Mouse (Mus musculus): ENCODE measurements around the gene Trim39.

Gene Trim39

DNA sequence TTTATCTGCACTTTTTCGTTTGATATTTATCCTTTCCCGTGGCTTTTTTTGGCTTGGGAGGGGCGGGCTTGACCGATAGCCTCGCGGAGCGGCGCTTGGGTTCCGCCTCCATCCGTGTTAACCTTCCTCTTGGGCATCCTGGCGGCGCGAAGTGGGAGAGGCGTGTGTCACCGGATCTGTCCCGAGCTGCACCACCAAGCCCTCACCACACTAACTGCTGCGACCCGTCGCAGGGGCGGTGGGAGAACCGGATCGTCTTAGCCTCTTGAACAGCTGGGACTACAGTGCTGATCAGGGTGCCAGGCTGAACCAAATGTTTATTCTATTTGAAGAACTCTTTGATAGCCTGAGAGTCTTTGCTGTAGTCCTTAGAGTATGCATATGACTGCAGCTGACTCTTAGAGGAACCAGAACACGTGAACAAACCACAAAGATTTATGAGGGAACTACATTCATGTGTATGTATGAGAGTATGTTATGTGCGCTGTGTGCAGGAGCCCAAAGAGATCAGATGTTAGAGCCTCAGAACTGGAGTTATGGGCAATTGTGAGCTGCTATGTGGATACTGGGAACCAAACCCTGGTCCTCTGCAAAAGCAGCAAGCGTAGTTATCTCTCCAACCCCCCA, 19.7 kb downstream of the Trim39 start:
- DNase-seq (ENCODE audit: low read depth, low spot score) = peak; percentile 49

DNA sequence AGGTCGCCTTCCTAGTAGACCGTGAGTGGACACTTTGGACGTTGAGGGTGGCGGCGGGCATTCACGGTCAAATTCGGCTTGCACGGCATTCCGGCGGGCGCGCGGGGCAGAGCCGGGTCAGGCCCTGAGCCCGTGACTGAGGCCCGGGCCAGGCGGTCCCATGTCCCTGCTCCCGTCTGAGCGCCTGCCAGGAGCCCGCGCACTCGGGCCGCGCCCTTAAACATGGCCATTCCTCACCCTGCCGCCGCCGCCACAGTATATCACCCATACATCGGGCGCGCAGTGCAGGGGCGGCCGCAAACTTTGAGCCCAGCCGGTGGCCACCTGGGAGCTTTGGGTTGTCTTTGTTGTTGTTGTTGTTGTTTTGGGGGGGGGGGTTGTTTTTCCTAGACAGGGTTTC, 23.2 kb downstream of the Trim39 start:
- DNase-seq (ENCODE audit: low read depth, low spot score) = no peak

DNA sequence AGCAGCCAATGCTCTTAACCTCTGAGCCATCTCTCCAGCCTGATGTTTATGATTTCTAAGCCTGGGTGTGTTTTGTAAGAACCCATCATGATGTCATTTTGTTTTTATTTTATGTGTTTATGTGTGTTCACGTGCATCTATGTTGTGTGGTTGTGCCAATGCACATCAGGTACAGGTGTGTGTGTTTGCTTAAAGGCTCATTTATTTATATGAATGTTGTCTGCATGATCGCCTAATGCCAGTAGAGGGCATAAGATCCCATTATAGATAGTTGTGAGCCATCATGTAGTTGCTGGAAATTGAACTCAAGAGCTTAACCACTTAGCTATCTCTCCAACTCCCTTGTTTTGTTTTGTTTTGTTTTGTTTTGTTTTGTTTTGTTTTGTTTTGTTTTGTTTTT, 26.3 kb downstream of the Trim39 start:
- DNase-seq (ENCODE audit: low read depth, low spot score) = no peak

DNA sequence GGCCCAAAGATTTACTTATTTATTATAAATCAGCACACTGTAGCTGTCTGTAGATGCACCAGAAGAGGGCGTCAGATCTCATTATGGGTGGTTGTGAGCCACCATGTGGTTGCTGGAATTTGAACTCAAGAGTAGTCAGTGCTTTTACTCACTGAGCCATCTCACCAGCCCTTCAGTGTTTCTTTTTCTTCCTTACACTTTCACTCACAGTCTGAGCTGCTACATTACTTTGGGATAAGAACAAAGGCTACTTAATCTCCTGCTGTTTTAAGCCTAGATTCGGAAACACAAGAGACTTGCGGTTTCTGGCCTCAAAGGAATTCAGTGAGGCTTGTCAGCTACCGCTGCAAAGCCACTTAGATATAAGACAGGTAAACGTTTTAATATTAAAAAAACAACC, 28.0 kb downstream of the Trim39 start:
- no peak for DNase-seq (ENCODE audit: low read depth, low spot score)

DNA sequence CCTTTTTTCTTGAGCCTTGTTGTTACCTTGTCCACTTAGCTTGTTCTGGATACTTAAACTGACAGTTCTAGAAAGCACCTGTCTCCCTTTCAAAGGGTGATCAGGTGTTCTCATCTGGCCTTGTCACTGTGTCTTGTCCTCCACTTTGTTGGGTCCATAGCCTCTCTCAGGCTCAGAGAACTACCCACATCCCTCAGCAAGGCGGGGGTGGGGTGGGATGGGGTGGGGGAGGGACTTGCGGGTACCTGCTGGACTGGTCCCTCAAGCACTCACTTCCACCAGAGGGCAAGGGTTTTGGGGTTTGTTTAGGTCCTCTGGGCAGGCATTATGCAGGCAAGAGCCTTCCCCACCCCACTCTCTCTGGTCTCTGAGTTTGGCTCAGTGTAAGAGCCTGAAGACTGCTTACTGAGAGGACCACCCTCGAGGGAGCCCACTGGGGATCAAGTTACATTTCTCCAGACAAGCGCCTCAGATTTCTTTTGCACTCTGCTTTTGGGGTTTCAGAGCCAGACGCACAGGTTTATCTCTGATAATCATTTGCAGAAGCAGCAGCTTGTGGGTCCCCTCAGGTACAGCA, 31.3 kb downstream of the Trim39 start:
- no peak for DNase-seq (ENCODE audit: low read depth, low spot score)

DNA sequence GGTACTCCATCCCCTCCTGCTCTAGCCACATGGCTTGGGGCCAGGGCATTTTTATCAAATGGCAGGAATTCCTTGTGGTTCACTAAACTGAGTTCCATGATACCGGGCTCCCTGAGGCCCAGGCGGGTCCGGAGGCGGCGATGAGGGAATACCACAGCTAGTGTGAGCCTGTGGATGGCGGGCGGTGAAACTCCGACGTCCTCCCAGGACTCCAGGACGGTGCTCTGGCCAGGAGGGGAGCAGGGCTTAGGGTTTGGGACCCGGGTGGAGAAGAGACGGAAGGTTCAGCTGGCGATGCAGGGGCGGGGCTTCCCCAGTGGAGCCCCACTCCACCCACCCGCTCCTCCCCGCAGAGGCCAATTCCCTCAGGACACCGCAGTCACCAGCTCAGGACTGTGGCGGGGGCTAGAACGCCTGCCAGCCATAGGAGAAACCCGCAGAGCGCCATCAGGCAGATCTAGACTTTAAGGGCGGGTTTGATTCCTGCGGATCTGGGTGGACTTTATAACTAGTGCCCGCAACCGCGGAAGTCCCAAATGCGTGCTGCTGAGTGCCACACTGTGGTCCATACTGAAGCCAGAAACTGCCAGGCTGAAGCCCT, 34.6 kb downstream of the Trim39 start:
- peak; percentile 31 for DNase-seq (ENCODE audit: low read depth, low spot score)

DNA sequence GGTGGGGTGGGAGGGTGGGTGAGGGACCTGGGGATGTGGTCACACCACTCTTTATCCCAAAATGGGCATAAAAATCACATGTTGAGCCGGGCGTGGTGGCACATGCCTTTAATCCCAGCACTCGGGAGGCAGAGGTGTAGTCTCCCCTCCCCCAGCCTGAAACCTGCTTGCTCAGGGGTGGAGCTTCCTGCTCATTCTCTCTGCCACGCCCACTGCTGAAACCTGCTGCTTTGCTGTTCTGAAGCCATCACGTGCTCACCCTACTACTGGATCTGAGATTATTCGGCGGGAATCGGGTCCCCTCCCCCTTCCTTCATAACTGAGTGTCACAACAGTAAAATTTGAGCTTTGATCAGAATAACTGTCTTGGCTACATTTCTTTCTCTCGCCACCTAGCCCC, 36.7 kb downstream of the Trim39 start:
- peak; percentile 72 for DNase-seq (ENCODE audit: low read depth, low spot score)

DNA sequence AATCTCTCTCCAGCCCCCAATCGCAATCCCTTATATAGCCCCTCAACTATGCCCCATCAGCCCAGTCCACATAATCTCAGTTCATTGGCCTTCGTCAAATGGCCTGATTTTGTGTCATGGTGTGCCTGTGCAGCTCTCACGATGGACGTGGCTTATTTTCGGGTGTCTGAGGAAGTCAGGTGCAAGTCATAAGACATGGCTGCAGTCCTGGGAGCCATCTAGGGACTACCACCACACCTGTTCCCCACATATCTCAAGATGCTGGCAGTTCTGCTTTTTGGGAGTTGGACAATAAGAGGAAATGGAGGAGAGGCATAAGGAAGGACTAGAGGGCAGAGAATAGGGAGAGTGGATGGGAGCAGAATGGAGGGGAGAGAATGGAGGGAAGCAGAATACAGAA, 38.5 kb downstream of the Trim39 start:
- DNase-seq (ENCODE audit: low read depth, low spot score) = no peak

DNA sequence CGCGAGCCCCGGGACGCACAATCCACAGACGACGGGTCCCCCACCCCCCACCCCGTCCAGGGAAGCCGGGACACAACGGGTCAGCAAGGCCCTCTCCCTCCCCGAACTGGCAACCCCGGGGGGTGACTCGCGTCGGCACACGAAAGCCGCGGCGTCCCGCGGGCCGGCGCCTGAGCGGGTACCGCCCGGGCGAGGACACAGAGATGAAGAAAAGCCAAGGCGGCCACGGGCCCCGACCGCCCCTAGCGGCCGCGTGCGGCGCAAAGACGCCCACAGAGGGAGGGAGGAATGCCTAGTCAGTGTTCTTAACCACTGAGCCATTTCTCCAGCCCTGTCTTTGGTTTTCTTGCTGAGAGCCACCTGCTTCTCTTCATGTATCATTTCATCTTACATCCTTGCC, 40.7 kb downstream of the Trim39 start:
- DNase-seq (ENCODE audit: low read depth, low spot score) = peak; percentile 97

DNA sequence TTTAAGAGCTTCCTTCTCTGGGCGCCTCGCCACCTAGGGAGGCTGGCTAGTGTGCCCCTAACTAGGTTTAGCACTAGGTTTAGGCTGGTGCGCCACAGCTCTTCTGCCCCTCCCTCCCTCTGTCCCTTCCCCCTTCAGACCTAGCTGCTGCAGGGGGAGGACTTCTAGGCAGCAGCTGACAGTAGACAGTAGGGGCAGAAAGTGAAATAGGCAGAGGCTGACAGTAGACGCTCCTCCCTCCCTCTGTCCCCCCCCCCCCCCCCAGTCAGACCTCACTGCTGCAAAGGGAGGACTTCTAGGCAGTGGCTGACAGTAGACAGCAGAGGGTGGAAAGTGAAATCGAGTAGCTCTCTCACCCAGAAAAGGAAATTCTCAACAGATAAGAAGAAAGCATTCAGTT, 43.0 kb downstream of the Trim39 start:
- DNase-seq (ENCODE audit: low read depth, low spot score) = peak; percentile 79

DNA sequence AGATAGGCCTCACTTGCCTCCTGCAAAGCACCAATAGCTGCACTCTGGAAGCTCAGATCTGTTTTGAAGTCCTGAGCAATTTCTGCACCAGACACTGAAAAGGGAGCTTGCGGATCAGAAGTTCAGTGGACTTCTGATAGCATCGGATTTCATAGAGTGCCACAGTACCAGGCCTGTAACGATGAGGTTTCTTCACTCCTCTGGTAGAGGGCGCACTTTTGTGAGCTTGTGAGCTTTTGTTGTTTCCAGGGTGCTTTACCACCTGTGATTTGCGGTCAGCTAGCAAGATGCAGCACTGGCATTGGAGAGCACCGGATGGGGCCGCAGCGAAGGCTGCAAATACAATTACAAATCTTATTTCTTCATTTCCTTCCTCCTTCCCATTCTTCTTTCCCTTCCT, 45.1 kb downstream of the Trim39 start:
- DNase-seq (ENCODE audit: low read depth, low spot score) = peak; percentile 85

DNA sequence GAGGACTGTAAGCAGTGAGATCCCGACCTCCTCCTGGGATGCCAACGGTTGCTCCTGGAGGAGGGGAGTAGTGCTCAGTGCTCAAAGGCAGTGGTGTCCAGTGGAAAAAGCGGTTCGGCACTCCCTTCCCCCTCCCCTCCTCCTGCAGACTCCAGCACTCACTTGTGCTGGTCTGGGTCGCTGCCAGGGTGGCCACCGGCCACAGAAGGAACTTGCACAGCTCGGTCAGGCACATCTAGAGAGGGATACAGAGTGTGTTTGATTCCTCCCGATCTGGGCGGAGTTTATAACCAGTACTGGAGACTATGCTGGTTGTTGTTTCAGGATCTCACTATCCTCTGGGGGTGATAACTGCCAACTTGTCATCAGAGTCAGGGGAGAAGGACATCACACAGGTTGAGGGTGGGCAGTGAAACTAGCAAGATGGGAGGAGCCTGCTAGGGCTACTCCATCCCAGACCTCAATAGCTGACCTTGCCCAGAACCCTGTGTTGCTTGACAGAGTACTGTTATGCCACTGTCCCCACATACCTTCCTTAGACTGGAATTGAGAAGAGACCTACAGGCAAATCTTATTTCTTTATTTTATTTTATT, 46.7 kb downstream of the Trim39 start:
- DNase-seq (ENCODE audit: low read depth, low spot score) = no peak

DNA sequence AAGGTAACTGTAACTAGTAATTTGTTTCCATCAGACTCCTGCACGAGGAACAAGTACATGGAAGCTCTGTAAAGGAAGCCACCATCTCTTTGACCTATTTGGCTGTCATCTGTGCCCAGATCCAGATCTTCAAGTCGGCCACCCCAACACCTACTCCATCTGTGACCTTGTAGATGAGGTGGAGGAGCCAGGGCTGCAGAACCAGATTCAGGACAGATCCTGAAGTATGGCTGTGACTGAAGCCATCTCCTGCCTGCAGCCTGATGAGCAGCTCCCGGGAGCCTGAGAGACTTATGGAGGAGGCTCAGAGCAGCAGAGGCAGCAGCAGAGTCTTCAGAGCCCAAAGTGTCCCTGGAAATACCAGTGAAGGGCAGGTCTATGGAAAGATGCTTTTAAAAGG, 47.6 kb downstream of the Trim39 start:
- DNase-seq (ENCODE audit: low read depth, low spot score) = no peak

DNA sequence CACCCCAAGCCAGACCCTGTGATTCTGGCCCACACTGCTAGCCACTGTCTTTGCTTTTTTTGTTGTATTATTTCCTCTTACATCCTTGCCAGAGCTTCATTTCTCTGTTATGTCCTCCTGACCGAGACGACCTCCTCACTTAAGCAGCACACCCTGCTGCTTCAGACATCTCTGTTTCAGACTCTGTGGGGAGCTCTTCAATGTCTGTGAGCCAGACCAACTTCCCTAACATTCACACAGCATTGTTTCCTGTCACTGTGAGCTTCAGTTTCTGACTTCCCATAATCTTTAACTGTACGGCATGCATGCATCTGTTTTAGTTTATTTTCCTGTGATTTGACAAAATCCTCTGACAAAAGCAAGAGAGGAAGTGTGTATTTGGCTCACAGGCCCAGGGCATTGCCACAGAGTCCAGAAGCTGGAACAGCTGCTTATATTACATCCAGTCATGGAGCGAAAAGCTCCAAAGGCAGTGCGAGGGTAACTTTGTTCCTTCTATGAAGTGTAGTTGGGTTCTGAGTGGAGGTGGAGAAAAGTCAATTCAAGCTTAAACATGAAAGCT, 53.4 kb downstream of the Trim39 start:
- no peak for DNase-seq (ENCODE audit: low read depth, low spot score)

DNA sequence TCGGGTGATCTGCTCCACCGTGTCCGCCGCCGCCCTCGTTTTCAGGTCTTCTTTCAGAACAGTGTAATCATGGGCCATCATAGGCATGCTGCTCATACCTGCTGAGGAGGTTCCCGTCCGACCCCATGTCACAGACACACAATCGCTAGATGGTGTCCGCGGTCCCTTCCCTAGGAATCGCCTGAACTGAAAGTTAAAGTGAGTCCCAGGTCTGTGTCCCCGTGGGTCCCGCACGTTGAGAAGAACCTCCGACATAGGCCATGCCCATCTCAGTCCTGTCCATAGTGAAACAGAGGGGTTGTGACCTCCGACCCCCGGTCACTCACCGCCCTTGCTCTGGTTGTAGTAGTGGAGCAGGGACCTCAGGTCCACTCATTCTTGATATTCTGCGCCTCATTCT, 56.5 kb downstream of the Trim39 start:
- no peak for DNase-seq (ENCODE audit: low read depth, low spot score)
